Mouse (Mus musculus) neutrophil, adult 5-6 weeks (primary cell): ENCODE measurements around the gene Large1. TPM values are rescaled to one million over a fixed set of nuclear protein-coding genes. Genes with fewer than 3 reads are reported as not detected.

ENCODE experiments used
- ATAC-seq: fragments of 151-379, 151-347 bp; 2 replicates; pipeline ENCODE4 v1.8.0; 2017; ENCODE audit warnings: mild to moderate bottlenecking, moderate TSS enrichment; ENCODE audit not compliant: insufficient number of reproducible peaks, poor library complexity, low FRiP score, severe bottlenecking; ENCODE audit errors: extremely low read depth
- total RNA-seq: library from RNA; stranded (forward); fragments of 200-1000 nt; gene quantifications from 2 replicates; pipeline ENCODE4 v1.2.3, GENCODE M21; 2017

Gene Large1
- total RNA-seq, 1 experiment from 2014 or later, result 1.0 TPM

DNA sequence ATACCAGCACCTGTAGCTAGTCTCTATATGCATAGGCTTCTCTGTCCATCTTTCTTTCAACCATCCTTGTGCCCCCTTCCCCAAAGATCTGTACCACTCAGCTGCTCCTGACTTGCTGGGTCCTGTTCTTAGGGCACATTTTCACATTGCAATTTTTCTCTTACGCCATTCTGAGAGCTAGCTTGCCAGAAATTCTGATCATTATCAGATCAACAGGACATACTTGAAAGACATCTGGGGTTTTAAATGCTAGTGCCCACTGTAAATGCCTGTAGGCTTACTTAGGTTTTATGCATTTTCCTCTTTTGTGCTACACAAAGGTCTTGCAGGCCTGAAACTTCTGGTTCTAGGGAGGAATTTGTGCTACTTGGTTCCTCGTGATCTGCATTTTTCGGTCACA is 454.0 kb downstream of the Large1 start:
- ATAC-seq, result no peak

GRCm38 (mm10) chr8:72883033-72883432 is 470.3 kb downstream of the Large1 start:
- ATAC-seq, result no peak

DNA sequence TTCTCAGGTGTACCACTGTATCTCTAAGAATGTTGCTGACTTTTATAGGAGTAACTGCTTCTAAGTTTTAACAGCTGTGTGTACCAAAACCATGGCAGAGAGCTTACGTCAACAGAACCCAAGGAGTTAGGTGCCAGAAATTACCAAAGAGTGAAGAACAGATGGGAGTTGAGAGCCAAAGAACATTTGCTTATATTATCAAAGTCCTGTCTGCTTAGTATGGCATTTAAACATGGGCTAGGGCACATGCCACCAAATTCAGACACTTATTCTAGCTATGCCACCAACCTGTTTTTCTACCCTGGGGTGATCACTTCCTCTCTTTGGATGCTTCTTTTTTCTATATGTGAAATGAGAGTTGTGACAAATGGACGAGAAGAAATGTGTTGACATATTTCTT is 479.9 kb downstream of the Large1 start:
- no peak for ATAC-seq

GRCm38 (mm10) chr8:72846881-72847280 is 506.5 kb downstream of the Large1 start:
- ATAC-seq, result no peak

DNA sequence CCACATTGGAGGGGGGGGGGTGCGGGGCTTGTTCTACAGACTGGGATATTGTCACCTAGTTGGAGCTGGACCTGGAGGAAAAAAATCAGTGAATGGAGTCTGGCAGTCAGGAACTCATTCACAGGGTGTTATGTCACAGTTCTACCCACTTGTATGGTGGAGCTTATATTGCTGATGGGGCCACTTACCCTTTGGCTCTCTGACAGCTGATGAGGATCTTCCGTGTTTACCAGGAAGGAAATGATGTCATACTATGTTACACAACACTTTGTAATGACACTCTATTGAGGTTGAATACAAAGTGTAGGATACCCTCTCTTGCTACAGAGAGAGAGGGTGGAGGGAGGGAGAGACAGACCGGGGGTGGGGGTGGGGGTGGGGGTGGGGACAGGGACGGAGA is 517.5 kb downstream of the Large1 start:
- ATAC-seq, result peak; percentile 93

GRCm38 (mm10) chr8:72833112-72833511 is 520.2 kb downstream of the Large1 start:
- ATAC-seq, result peak; percentile 40

DNA sequence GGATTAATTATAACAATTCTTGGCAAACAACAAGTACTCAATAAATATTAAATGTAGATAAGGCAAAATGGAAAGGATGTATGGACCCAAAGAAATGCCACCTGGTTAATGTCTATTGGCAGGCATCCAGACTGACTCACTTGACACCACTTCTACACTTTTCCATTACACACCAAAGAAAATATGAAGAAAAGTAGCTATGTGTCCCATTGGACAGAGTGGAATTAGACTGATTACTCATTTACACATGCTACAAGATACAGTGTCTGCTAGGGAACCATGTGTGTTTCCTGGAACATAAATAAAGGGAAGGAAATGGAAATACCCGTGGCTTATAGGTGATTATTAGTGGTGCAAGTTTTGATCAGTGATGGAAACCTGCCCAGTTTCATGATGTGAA is 521.0 kb downstream of the Large1 start:
- ATAC-seq, result no peak

DNA sequence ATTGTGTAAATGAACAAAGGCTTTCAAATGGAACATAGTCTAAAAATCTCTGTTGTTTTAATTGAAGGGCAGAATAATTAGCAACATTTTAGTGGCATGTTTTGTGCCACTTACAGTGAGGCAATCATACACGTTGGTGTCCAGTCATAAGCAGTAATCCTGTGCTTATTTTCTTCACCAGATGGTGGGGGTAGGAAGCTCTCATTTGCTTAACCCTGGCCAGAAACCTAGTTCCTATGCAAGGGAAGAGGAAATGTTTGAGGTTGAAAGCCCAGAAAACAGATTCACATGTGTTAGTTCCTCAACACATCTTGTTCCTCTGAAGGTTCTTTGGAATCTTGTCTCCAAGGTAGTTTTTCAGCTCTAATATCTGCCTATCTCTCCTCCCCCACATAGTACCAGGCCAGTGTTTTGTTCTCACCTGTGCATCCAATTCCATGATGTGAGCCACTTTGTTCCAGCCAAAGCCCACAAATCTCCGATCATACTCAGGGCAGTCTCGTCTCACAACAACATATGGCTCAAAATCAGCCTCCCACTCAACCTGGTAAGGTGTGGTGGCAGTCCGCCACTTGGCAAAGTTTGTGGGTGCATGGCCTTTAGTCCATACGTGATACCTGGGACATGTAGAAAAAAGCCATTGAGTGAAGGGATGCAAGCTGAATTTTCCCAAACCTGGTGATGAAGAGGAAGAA is 535.5 kb downstream of the Large1 start:
- peak; percentile 44; the same call in 1 of the 2 replicates for ATAC-seq

- ATAC-seq, result no peak
Measured at GRCm38 (mm10) chr8:72816679-72817078, 536.7 kb downstream of the Large1 start.

DNA sequence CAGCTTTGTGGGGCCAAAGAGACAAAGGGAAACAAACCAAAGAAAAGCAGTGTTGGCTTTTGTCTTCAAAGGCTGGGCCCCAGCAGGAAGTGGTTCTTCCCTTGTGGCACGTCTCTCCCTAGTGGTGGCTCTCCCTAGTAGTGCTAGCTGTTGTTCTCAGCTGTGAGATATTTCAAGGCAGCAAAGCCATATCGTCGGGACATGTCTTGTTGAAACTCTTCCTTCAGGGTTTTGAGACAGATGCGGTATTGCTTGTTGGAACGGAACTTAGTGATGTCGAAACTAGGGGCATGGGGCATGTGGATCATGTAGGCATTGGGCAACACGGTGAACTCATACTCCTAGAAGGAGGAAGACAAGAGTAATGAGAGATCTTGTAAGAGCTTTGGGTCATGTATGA is 537.7 kb downstream of the Large1 start:
- peak; percentile 94 for ATAC-seq

DNA sequence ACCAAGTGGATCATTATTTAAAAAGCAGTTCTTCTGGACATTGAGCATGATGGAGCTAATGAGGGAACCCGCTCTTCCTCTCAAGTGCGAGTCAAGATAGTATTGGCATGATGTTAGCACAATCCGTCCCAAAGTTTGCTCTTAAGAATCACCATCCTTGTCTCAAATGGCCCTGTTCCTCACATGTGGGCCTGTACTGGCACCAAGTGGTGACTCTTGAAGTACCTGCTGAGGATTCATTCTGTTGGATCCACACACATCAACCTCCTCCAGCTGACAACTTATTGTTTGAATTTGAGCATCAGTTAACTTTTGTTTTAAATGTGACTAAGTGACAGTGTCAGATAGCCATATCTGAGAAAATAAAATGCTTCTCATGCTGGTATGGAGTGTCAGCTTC is 540.6 kb downstream of the Large1 start:
- no peak for ATAC-seq

GRCm38 (mm10) chr8:72801583-72801982 is 551.8 kb downstream of the Large1 start:
- ATAC-seq, result no peak

GRCm38 (mm10) chr8:72780644-72781043 is 572.7 kb downstream of the Large1 start:
- ATAC-seq, result no peak

- no peak for ATAC-seq
Measured at GRCm38 (mm10) chr8:72777797-72778196, 575.5 kb downstream of the Large1 start.

GRCm38 (mm10) chr8:72766777-72767176 is 586.6 kb downstream of the Large1 start:
- no peak for ATAC-seq

- ATAC-seq, result no peak
Measured at GRCm38 (mm10) chr8:72765696-72766095, 587.6 kb downstream of the Large1 start.
